Mouse (Mus musculus): ENCODE data around the gene Ccdc33.

Ccdc33 gene

GRCm38 (mm10) chr9:58129508-58129907 is 10.9 kb upstream of the Ccdc33 start:
- no peak for DNase-seq (ENCODE audit: extremely low spot score)

- DNase-seq (ENCODE audit: extremely low spot score): peak; percentile 81
These were observed 10.3 kb upstream of the Ccdc33 start for GRCm38 (mm10) chr9:58128926-58129413.

- no peak for DNase-seq (ENCODE audit: extremely low spot score)
These were observed 7.2 kb upstream of the Ccdc33 start for GRCm38 (mm10) chr9:58125811-58126210.

GRCm38 (mm10) chr9:58125085-58125484 is 6.5 kb upstream of the Ccdc33 start:
- no peak for DNase-seq (ENCODE audit: extremely low spot score)

- DNase-seq (ENCODE audit: extremely low spot score): no peak
These were observed 2.5 kb downstream of the Ccdc33 start for GRCm38 (mm10) chr9:58116024-58116651.

GRCm38 (mm10) chr9:58115297-58115925 is 3.2 kb downstream of the Ccdc33 start:
- DNase-seq (ENCODE audit: extremely low spot score): no peak

GRCm38 (mm10) chr9:58114019-58114418 is 4.6 kb downstream of the Ccdc33 start:
- no peak for DNase-seq (ENCODE audit: extremely low spot score)

- DNase-seq (ENCODE audit: extremely low spot score): peak; percentile 66
These were observed 5.2 kb downstream of the Ccdc33 start for GRCm38 (mm10) chr9:58113279-58113884.

- peak; percentile 79 for DNase-seq (ENCODE audit: extremely low spot score)
These were observed 5.8 kb downstream of the Ccdc33 start for GRCm38 (mm10) chr9:58112866-58113278.

- no peak for DNase-seq (ENCODE audit: extremely low spot score)
These were observed 6.3 kb downstream of the Ccdc33 start for GRCm38 (mm10) chr9:58112321-58112751.

GRCm38 (mm10) chr9:58111431-58111830 is 7.2 kb downstream of the Ccdc33 start:
- DNase-seq (ENCODE audit: extremely low spot score): no peak

- no peak for DNase-seq (ENCODE audit: extremely low spot score)
These were observed 7.8 kb downstream of the Ccdc33 start for GRCm38 (mm10) chr9:58110787-58111186.

GRCm38 (mm10) chr9:58107494-58107893 is 11.1 kb downstream of the Ccdc33 start:
- no peak for DNase-seq (ENCODE audit: extremely low spot score)

- DNase-seq (ENCODE audit: extremely low spot score): no peak
These were observed 12.9 kb downstream of the Ccdc33 start for GRCm38 (mm10) chr9:58105595-58106169.

GRCm38 (mm10) chr9:58103647-58104046 is 15.0 kb downstream of the Ccdc33 start:
- no peak for DNase-seq (ENCODE audit: extremely low spot score)

GRCm38 (mm10) chr9:58102013-58102412 is 16.6 kb downstream of the Ccdc33 start:
- no peak for DNase-seq (ENCODE audit: extremely low spot score)

GRCm38 (mm10) chr9:58099836-58100565 is 18.6 kb downstream of the Ccdc33 start:
- no peak for DNase-seq (ENCODE audit: extremely low spot score)

GRCm38 (mm10) chr9:58096629-58097301 is 21.9 kb downstream of the Ccdc33 start:
- no peak for DNase-seq (ENCODE audit: extremely low spot score)

GRCm38 (mm10) chr9:58095977-58096376 is 22.6 kb downstream of the Ccdc33 start:
- DNase-seq (ENCODE audit: extremely low spot score): no peak

GRCm38 (mm10) chr9:58093776-58094175 is 24.8 kb downstream of the Ccdc33 start:
- DNase-seq (ENCODE audit: extremely low spot score): no peak

GRCm38 (mm10) chr9:58092581-58093269 is 25.9 kb downstream of the Ccdc33 start:
- no peak for DNase-seq (ENCODE audit: extremely low spot score)

Data from embryo, embryonic 9.5 days (tissue).